ENCODE assay signal across 13 mouse cellular contexts in genomic region chr13:102598181-102598580, GRCm38 (mm10).
"Had no signal": no experiment of that assay in that cellular context is flagged by ENCODE, and none has a peak within 500 bp of the region (broad histone marks: within the 10 kb centered on the region; RNA-seq: fewer than 3 reads in every experiment).

No protein-coding gene starts in this region.

- H3K9me3 ChIP-seq: limb, embryonic 15.5 days; liver, embryonic 12.5 days; lung, embryonic 15.5 days; megakaryocyte, embryonic 14.5 days; midbrain, embryonic 12.5 days; stomach, embryonic 15.5 days had no signal

- H3K4me1 ChIP-seq: liver, embryonic 12.5 days; midbrain, embryonic 12.5 days had no signal

- H3K27ac ChIP-seq: kidney, postnatal 0 days; limb, embryonic 15.5 days; liver, embryonic 12.5 days; lung, embryonic 15.5 days; macrophage; midbrain, embryonic 12.5 days; stomach, embryonic 15.5 days had no signal

- H3K4me3 ChIP-seq: limb, embryonic 15.5 days; liver, embryonic 12.5 days; lung, embryonic 15.5 days; megakaryocyte, embryonic 14.5 days; midbrain, embryonic 12.5 days; stomach, embryonic 15.5 days had no signal

- H3K36me3 ChIP-seq: limb, embryonic 15.5 days; liver, embryonic 12.5 days; lung, embryonic 15.5 days; midbrain, embryonic 12.5 days; stomach, embryonic 15.5 days had no signal

- H3K27me3 ChIP-seq: limb, embryonic 15.5 days; liver, embryonic 12.5 days; lung, embryonic 15.5 days; megakaryocyte, embryonic 14.5 days; stomach, embryonic 15.5 days had no signal

- DNase-seq: kidney, adult 9 months; kidney, postnatal 36 days; lung, postnatal 14 days; right cerebral cortex, postnatal 14 days; thymus, postnatal 36 days had no signal
